Mouse (Mus musculus) olfactory bulb, adult 2 months (tissue): ENCODE results near the gene Cpox.

Source experiments
- CTCF ChIP-seq: fragments of 200-500 bp; IDR thresholded peaks from 2 replicates; pipeline ENCODE4 v1.5.1; 2012; ENCODE audit warnings: low read depth, mild to moderate bottlenecking, low read length, moderate library complexity; ENCODE audit not compliant: insufficient read depth
- POLR2A ChIP-seq: fragments of 200-500 bp; IDR thresholded peaks from 2 replicates; pipeline ENCODE4 v1.6.1; 2012; ENCODE audit warnings: mild to moderate bottlenecking, low read depth, low read length, moderate library complexity; ENCODE audit not compliant: insufficient read depth

DNA sequence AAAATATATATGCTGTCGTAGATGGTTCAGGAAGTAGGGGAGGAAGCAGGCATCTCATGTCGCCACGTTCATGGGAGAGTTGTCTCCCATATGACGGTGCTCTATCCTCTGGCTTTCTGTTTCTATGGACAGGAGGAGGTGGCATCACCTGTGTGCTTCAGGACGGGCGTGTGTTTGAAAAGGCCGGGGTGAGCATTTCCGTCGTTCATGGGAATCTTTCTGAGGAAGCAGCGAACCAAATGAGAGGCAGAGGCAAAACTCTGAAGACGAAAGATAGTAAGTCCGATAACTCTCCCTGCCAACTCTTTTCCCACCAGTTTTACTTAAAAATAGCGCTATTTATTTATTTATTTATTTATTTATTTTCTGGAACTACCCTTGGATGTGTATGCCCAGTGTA, 2.3 kb downstream of the Cpox start:
- TF ChIP-seq POLR2A, result no peak
- TF ChIP-seq CTCF, result no peak
